Mouse (Mus musculus) naive thymus-derived CD4-positive, alpha-beta T cell, adult 2 months (primary cell): ENCODE data around the gene Tkfc.

Experiments
- DNase-seq: peaks from one replicate; pipeline ENCODE4 v3.0.0-alpha.2; 2011; ENCODE audit warnings: low read depth

Tkfc gene

GRCm38 (mm10) chr19:10587231-10587630 is 18.2 kb downstream of the Tkfc start:
- no peak for DNase-seq

- DNase-seq: no peak
These were observed 20.3 kb downstream of the Tkfc start for GRCm38 (mm10) chr19:10585112-10585511.

- DNase-seq: no peak
These were observed 21.8 kb downstream of the Tkfc start for GRCm38 (mm10) chr19:10583550-10584146.

DNA sequence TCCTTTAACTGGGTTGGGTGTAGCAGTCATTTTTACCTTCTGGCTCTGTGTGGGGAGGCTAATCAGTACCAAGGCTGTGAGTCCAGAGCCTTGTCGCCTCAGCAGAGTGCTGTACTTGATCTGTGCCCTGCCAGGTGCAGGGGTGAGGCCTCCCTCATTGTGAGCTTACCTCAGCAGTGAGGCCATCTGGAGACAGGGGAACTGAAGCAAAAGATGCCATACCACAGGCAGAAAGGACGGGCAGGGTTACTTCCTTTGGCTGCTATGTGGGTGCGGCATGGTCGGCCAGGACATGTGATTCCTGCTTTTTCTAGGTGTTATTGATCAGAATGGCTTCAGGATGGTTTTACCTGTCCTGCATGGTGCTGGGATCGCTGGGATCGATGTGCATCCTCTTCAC is 23.5 kb downstream of the Tkfc start:
- DNase-seq: no peak

DNA sequence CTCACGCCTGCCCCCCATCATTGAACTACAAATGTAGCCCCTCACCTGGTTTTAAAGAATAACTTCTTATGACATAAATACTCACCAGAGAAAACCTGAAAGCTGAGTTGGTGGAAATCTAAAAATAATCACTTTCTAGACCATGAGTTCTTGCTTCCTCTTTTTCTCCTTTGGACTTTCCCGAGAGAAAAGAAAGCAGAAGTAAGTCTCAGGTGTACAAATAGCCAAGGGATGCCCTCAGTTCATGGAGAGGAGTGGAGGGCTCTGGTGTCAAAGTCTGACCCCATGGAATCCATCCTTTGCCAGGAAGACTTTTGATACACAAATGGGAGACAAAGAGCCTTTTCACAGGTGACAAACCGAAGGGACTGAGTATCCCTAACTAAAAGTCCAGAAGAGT is 24.7 kb downstream of the Tkfc start:
- DNase-seq: no peak

DNA sequence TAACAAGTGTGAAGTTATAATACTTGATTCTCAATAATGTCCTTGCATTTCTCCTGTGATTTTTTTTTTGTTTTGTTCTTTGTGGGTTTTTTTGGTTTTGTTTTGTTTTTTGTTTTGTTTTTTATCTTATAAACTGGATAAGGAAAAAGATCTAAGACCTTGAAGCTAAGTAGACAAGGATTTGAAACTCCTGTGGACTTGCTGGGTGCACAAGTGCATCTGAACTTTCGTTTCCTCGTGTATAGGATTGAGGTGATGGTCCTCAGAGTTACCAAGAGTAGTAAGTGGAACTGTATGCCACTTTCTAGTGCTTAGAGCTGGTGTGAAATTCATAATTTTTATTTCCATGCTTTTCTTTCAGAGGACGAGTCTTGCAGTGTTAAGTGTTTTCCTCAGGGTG is 25.4 kb downstream of the Tkfc start:
- DNase-seq: no peak

DNA sequence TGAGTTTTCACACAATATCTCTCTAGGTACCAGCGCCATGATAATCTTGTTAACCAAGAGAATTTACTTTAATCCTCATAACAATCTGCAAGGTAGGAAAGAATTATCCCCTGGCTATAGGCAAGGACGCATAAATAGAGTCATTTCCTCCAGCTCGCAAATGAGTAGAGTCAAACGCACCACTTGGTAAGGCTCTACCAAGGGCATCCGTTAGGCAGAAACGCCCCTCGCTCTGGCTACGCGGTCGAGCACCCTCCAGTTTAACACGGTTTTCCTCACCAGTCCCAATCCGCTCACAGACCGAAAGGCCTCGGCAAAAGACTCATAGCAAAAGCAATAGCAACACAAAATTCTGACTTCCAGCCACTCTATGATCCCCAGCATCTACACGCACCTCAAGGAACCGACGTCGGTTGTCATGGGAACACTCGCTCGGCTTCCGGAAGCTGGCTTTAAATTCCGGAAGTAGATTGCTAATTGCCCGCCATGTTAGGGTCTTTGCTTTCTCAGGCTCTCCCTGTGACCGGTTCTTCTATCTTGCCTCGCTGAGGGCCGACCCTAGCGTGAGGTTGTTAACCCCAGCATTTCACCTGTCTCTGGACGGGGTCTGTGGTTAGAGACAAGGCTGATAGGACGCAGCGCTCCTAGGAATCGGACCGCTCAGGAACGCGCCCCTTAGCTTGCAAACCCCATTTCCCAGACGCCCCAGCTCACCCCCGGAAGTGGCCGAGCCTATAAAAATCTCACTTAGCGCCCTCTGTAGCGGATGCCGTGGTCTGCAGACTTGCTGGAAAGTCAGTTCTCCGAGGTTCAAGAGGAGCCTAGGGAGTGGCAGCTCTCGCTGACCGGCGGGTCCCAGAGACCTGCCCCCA is 28.5 kb downstream of the Tkfc start, which contains the start of the genes Cyb561a3 and Tmem138:
Gene Cyb561a3, plus strand, starts transcription at position 483 of the 872 bp plus-strand sequence.
Gene Tmem138, minus strand, starts transcription at position 673 of the 872 bp plus-strand sequence.
- DNase-seq: peak; percentile 97

DNA sequence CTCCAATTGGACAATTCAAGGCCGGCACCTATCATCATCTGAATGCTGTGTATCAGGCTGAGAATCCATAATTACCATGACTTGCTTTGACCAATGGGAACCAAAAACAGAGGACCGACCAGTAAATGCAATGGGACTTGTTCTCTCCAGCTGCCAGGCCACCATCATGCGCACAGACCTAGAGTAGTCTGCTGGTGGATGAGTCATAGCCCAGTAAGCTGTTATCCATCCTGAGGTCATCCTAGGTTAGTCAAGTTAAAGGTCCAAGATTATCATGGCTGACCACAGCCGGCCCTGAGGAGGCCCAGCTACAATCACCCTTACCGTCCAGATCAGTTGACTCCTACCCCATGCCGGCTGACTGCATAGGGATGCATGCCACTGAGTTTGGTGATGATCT is 35.8 kb downstream of the Tkfc start:
- no peak for DNase-seq

- DNase-seq: no peak
These were observed 40.2 kb downstream of the Tkfc start for GRCm38 (mm10) chr19:10565217-10565616.

DNA sequence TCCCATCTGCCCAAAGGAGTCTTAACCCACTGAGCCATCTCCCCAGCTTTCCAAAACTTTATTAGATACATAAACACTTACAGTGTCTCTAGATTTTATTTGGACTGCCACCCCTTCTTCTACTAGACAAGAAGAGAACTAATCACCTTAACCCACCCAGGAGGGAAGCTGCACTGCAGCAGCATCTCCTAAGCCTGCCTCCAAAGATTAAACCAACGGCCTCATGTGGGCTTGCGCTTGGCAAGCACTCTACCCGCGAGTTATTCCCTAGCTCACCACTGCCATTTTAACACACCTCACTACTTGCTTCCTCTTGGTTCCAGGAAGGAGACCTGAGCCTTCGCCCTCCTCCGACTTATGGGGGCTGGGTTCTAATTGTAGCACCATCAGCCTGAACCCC is 41.2 kb downstream of the Tkfc start:
- DNase-seq: no peak

- no peak for DNase-seq
These were observed 43.1 kb downstream of the Tkfc start for GRCm38 (mm10) chr19:10562351-10562750.

DNA sequence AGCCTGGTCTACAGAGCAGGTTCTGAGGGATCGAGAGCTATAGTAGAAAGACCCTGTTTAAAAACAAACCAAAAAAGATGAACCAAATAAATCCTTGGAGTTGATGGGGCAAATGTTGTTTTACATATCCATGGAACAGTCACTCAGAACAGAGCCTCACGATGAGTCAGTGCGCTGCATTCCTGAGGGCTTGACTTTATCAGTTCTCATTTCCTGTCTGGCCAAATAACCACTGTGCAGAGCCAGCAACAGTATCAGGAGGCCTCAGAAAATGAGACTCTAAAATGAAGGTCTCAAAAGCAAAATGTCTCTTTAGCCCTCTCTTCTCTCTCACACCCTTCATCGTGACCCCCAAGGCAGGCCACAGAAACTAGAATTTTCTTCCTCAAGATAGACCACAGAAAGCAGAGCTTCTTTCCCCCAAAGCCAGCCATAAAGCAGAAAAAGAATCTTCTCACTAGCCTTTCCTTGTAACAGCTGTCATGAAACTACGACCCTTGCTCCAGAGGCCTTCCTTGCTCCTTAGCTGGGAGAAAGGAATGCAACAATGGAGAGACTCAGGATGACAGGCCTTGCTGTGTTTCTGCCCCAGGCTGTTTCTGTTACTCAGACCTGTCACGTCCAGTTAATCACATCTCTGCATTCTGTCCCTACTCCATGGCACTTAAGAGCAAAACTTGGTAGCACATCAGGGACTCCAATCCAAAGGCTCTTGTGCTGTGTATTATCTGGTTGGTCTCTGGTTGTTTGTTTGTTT is 43.7 kb downstream of the Tkfc start:
- DNase-seq: no peak

- no peak for DNase-seq
These were observed 45.3 kb downstream of the Tkfc start for GRCm38 (mm10) chr19:10560108-10560507.

DNA sequence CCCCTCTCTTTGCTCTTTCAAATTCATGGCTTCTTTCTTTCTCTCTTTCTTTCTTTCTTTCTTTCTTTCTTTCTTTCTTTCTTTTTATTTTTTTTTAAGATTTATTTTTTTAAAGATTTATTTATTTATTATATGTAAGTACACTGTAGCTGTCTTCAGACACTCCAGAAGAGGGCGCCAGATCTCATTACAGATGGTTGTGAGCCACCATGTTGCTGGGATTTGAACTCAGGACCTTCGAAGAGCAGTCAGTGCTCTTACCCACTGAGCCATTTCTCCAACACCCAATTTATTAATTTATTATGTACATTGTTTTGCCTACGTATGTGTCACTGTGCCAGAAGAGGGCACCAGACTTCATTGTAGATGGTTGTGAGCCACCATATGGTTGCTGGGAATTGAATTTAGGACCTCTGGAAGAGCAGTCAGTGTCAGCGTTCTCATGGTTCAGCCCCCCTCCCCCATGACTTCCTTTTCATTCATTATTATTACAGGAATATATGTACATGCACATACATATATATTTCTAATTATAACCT is 47.5 kb downstream of the Tkfc start:
- peak; percentile 27 for DNase-seq

DNA sequence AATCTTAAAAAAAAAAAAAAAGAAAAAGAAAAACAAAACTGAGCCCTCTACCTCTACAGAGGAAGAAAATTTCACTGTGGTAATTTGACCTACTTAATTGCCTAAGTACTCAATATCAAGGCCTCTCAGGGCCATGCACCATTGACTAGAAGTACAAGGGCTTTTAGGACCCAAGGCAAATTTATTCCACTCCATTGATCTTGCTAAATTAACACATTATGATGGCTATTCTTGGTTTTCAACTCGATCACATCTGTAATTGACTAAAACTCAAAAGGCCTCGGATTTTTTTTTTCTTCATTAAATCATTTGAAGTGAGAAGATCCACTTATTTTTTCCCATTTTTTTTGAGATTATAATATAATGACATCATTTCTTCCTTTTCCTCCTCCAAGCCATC is 48.0 kb downstream of the Tkfc start:
- DNase-seq: no peak

GRCm38 (mm10) chr19:10557001-10557400 is 48.5 kb downstream of the Tkfc start:
- DNase-seq: no peak

DNA sequence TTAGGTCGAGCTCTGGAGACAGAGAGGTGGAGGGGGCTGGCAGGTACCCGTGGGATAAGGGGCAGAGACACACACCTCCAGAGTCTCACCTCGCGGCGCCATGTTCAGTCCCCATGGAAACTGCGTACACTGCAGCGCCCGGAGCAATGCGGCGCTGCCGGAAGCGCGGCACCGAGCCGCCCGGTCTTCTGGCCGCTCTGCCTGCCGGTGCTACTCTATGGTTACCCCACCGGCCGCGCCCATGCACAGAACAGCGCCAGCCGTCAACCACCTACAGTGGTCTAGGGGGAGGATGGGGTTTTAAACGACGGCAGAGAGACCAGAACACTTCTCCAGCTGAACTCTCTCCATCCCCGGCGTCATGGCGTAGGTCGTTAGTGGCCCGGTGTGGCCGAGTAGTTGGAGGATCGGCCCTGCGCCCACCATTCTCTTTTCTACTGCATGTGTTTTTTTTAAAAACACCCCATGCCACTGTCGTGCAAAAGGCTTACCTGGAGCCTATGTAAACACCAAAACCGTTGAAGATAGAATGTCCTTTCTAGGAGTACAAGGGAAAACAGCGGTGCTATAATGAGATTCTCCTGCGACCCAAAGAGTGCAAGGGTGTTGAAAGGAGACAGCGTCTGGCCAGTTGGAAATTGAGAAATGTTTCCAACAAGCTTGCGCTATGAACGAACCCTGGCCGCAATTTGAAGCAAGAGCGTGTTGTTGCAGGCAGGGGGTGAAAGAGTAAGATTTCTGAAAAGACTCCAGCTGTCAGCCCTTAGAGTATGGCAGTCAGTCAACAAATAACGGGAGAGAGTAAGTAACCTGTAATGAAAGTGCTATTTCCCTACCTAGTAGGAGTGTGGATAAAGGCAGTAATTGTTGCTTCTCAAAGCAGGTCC is 49.6 kb downstream of the Tkfc start, which contains the start of gene Tmem216:
Gene Tmem216, minus strand, starts transcription at position 615 of the 887 bp plus-strand sequence.
- peak; percentile 85 for DNase-seq

- no peak for DNase-seq
These were observed 66.0 kb downstream of the Tkfc start for GRCm38 (mm10) chr19:10539454-10539853.
